Mouse (Mus musculus): ENCODE results near the gene E2f8.

DNA sequence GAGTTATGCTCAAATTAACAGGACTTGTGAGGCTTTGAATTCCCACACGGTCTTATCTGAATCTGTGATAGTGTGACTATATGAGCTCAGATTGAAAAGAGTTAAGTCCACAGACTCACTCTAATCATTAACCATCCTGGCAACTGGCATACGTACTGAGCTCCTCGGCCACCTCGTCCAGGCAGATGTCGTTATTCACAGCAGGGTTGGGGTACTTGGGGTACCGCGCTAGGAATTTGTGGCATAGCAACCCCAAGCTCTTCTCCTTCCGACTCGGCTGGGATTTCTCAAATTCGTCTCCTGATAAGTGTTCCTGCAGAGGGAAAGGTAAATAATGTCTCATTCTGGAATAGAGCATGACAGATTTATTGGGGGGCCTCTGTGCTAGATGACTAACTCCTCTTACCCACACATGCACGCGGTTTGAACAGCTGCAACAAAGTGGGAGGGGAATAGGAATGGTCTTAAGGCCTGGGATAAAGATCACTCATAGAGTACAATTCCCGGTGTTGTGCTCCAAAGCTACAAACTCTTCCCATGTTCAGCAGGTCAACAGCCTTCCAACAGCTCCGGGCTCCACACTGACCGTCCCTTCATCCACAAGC is 3.5 kb downstream of the E2f8 start:
- TF ChIP-seq POLR2A (IDR thresholded peaks at IDR 0.05; ENCODE audit: low read depth, low read length): no peak
- no peak for TF ChIP-seq CTCF (conservative IDR thresholded peaks at IDR 0.05 in 1 of 2, IDR thresholded peaks at IDR 0.05 in 1 of 2; ENCODE audit: low read depth in 2 of 2, low read length in 2 of 2)
- TF ChIP-seq EP300 (IDR thresholded peaks at IDR 0.05; ENCODE audit: low read length): no peak

Data from CH12.LX (cell line).